Mouse (Mus musculus) heart, postnatal 25 days (tissue): Measurements from ENCODE around the gene Ppat. TPM values are rescaled to one million over a fixed set of nuclear protein-coding genes. Genes with fewer than 3 reads are reported as not detected.
"Not testable (repeated sequence)": the region's sequence is repeated elsewhere in the genome, so short reads cannot be mapped to it uniquely, and the experiment has no call there.

Experiments used
- DNase-seq: peaks from one replicate; pipeline ENCODE4 v3.0.0; 2022; ENCODE audit warnings: low spot score
- intact Hi-C: fragments of 180-260 bp; cut with DNase I; formaldehyde crosslinking; loops from one replicate; pipeline ENCODE4 v1.15.1; 2025
- total RNA-seq, 2 experiments: library from RNA; stranded (reverse); gene quantifications; 2 replicates each; pipeline ENCODE4 v1.2.3; 2021

Gene Ppat
- total RNA-seq, 2 experiments from 2014 or later, result 12.2 to 15.5 TPM

- intact Hi-C loops, result no loop called here
- DNase-seq, result no peak
These were observed 998 bp upstream of the Ppat start for GRCm38 (mm10) chr5:76952112-76953040.

GRCm38 (mm10) chr5:76950343-76951105 is 854 bp downstream of the Ppat start:
- intact Hi-C loops, result loop anchor here (1.0 to 2.0 kb wide), 2 partner anchors 24 to 45 kb away; partner anchors contain the start of genes Aasdh and Srp72

GRCm38 (mm10) chr5:76947758-76948157 is 3.6 kb downstream of the Ppat start:
- intact Hi-C loops, result no loop called here
- no peak for DNase-seq

More at GRCm38 (mm10) chr5:76950343-76951105, 854 bp downstream of the Ppat start:
- no peak for DNase-seq

GRCm38 (mm10) chr5:76947142-76947541 is 4.2 kb downstream of the Ppat start:
- intact Hi-C loops, result no loop called here
- DNase-seq, result no peak

- intact Hi-C loops, result loop anchor here (1.0 kb wide), 1 partner anchor 21 kb away; no protein-coding TSS in a partner anchor
- DNase-seq, result no peak
These were observed 5.7 kb downstream of the Ppat start for GRCm38 (mm10) chr5:76945678-76946033.

- no peak for DNase-seq
These were observed 6.3 kb downstream of the Ppat start for GRCm38 (mm10) chr5:76944965-76945677.

GRCm38 (mm10) chr5:76942505-76942904 is 8.9 kb downstream of the Ppat start:
- no peak for DNase-seq
- intact Hi-C loops, result no loop called here

More at GRCm38 (mm10) chr5:76944965-76945677, 6.3 kb downstream of the Ppat start:
- intact Hi-C loops, result loop anchor here (1.0 kb wide), 1 partner anchor 21 kb away; no protein-coding TSS in a partner anchor

GRCm38 (mm10) chr5:76941975-76942374 is 9.4 kb downstream of the Ppat start:
- intact Hi-C loops, result no loop called here
- DNase-seq, result no peak

GRCm38 (mm10) chr5:76939717-76940116 is 11.7 kb downstream of the Ppat start:
- DNase-seq, result no peak
- intact Hi-C loops, result no loop called here

GRCm38 (mm10) chr5:76929180-76929877 is 22.0 kb downstream of the Ppat start:
- no peak for DNase-seq

GRCm38 (mm10) chr5:76928124-76928832 is 23.1 kb downstream of the Ppat start:
- no peak for DNase-seq
- intact Hi-C loops, result no loop called here

More at GRCm38 (mm10) chr5:76929180-76929877, 22.0 kb downstream of the Ppat start:
- intact Hi-C loops, result no loop called here

GRCm38 (mm10) chr5:76924296-76924695 is 27.1 kb downstream of the Ppat start:
- DNase-seq, result no peak
- intact Hi-C loops, result loop anchor here (1.0 kb wide), 1 partner anchor 21 kb away; no protein-coding TSS in a partner anchor

- peak; percentile 30 for DNase-seq
- intact Hi-C loops, result no loop called here
These were observed 27.9 kb downstream of the Ppat start for GRCm38 (mm10) chr5:76923428-76923827.

GRCm38 (mm10) chr5:76922833-76923232 is 28.5 kb downstream of the Ppat start:
- intact Hi-C loops, result no loop called here
- no peak for DNase-seq

GRCm38 (mm10) chr5:76912522-76912921 is 38.9 kb downstream of the Ppat start:
- intact Hi-C loops, DNase-seq: not testable (repeated sequence)

GRCm38 (mm10) chr5:76910807-76911206 is 40.6 kb downstream of the Ppat start:
- no peak for DNase-seq
- intact Hi-C loops, result no loop called here

- intact Hi-C loops, result loop anchor here (5.0 kb wide), 1 partner anchor 66 kb away; the partner anchor contains the start of gene Srp72
- DNase-seq, result no peak
These were observed 45.3 kb downstream of the Ppat start for GRCm38 (mm10) chr5:76906155-76906499.

- peak; percentile 84 for DNase-seq
- intact Hi-C loops, result loop anchor here (1.0 to 5.0 kb wide), 2 partner anchors 46 to 67 kb away; partner anchors contain the start of genes Paics, Ppat and Srp72
These were observed 45.8 kb downstream of the Ppat start, which contains the start of gene Aasdh for GRCm38 (mm10) chr5:76905405-76906154. Aasdh (minus strand) TSS chr5:76905514.
